Mouse (Mus musculus) gastrocnemius, adult 8-10 months (tissue): ENCODE data around the gene Skp1a. TPM values are rescaled to one million over a fixed set of nuclear protein-coding genes. Genes with fewer than 3 reads are reported as not detected.

ENCODE experiments used
- DNase-seq, 2 experiments: peaks; one replicate each; pipeline ENCODE4 v3.0.0; 2022; ENCODE audit warnings: low spot score in 2 of 2
- total RNA-seq, 4 experiments: library from RNA; stranded (reverse); gene quantifications; 2 replicates each; pipeline ENCODE4 v1.2.4; 2022

Skp1a gene
- total RNA-seq, 4 experiments from 2014 or later, result 285 to 312 (median 290) TPM

DNA sequence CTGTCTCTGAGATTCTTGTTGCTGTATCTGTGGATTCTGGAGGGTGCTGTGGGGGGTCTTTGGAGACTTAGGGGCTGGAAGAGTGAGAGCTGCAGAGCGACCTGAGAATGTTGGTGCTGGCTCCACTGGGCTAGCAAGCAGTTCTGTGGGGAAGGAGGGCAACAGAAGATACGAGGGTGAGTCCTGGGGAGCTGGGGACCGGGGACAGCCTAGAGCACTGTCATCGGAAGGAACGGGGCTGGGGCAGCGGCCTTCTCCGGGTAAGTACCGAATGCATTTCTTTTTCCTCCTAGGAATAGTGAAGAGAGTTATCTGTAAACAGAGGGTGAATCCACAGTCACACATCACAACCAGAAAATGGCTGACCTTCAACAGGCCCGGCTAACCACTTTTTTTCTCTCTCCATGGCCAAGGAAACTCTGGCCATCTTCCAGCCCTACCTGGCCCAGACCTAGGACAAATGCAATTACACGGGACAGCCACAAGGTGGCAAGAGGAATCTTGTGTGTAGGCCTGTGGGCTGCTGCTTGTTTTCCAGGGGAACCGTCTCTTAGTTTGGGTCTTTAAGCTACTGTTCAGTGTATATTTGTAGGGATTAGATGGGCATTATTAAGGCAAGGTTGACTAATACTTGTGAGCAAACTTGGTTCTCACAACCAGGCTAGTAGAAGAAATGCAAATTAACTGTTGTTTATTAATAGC lies 22.0 kb downstream of the Skp1a start:
- peak; percentile 53 to 69 for DNase-seq

DNA sequence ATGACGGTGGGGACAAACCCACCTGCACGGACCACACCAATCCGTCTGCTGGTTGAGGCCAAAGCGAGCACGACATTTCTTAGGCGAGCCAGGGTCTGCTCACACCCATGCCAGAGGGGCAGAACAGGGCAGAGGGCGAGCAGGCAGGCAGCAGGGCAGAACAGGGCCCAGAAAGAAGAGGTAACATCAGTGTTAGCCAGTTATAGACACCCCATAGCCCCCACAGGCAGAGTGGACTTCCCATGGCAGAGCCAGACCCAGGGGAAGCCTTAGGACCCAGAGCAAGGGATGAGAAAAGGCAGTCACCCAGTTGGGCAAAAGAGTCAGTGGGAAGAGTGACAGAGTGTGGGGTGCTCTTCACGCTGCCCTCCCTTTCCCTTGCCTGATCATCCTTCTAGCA lies 23.3 kb downstream of the Skp1a start:
- DNase-seq, result no peak

DNA sequence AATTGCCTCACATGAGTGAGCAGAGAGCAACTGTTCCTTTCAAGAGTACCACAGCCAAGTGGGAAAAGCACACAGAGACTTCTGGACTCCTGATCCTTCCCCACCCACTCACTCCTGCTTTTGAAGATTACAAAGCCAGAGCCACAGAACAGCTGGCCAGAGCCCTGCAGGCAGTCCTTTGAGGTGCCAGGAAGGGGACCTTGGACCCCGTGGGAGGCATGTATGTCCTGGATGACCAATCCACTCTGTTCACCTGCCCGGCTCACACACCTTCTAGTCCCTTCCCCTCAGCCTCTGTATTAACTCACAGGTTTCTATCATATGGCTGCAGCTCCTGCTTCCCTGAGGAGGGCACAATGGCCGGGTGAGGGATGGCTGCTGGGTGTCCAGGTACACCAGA lies 25.6 kb downstream of the Skp1a start:
- no peak for DNase-seq

DNA sequence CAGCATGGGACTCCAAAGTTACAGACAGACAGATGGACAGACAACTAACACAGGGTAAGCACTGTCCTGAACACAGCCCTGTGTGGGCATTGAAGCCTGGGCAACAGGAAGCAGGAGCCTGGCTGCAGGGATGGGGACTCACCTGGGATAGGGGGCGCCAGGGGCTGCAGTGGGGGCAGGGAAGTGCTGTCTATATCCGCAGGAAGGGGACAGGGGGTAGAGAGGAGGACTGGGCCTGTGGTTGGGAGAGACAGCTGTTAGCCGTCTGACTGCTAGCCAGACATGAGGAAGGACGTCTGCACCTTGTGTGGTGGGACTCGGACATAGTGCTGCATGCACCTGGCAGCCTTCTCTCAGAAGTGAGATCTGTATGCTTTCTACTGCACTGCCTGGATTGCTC lies 26.9 kb downstream of the Skp1a start:
- DNase-seq, result no peak

DNA sequence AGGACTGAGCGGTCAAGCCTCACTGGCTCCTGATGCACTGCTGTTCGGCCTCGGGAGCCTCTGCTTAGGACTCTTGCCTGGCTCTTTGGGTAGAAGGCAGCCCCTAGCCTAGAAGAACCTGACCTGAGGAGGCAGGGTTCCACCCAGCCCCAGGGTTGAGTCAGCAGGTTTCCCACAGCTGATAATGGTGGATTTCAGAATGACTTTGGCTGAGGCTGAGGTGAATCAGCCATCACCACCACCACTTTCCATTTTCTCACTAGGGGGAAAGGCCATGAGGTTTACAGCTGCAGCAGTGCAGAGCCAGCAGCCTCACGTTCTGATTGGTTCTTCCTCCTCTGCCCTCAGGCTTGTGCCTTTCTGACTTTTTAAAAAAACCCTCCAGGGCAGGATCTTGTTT lies 29.1 kb downstream of the Skp1a start:
- no peak for DNase-seq

DNA sequence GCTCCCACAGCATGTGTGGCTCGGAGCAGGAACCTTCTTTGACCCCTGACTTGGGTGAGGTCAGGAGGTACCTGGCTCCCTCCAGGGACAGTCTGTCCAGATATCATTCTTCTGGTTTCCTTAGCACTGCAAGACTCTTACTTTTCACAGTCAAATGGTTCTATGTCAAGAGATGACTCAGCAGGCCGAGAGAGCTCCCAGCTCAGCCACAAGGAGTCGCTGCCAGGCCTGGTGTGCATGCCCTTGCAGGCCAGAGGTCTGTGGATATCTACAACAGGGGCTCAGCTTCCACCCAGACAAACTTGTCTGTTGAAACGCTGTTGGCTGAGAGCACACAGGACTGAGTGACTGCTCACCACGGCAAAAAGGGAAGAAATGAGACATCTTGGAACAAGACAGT lies 30.1 kb downstream of the Skp1a start:
- DNase-seq, result peak in 1 of 2 experiments; percentile 25

DNA sequence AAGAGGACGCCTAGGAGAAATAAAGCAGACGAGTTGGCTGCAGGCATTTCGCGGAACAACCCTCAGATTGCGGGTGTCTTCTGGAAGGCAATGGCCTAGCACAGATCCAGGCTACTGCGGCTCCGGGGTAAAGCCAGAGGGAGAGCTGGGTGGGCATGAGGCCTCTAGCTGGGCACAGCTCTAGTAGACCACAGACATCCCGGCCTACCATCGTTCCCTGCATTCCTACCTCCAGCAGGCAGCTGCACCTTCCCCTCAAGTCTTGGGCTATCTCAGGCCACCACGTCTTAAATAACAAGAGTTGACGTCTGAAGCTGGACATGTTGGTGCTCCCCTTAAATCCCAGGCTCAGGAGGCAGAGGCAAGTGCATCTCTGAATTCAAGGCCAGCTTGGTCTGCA lies 30.5 kb downstream of the Skp1a start:
- DNase-seq, result peak in 1 of 2 experiments; percentile 2

DNA sequence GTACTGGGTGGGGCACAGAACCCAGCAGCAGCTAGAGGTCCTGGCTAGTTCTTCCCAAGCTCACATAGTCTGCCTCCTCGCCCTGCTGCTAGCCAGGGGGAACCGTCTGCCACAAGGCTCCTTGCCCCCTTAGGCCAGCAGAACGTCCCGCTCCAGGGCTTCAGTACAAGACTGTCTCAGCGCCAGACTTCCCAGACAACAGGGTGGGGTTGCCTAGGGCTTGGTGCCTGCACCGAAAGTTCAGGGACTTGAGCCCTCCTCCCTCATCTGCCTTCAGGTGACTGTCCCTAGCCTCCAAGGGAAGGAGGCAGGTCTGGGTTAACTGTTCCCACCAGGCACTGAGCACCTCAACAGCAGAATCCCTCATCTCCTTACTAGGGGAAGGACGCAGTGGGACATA lies 33.1 kb downstream of the Skp1a start:
- no peak for DNase-seq

DNA sequence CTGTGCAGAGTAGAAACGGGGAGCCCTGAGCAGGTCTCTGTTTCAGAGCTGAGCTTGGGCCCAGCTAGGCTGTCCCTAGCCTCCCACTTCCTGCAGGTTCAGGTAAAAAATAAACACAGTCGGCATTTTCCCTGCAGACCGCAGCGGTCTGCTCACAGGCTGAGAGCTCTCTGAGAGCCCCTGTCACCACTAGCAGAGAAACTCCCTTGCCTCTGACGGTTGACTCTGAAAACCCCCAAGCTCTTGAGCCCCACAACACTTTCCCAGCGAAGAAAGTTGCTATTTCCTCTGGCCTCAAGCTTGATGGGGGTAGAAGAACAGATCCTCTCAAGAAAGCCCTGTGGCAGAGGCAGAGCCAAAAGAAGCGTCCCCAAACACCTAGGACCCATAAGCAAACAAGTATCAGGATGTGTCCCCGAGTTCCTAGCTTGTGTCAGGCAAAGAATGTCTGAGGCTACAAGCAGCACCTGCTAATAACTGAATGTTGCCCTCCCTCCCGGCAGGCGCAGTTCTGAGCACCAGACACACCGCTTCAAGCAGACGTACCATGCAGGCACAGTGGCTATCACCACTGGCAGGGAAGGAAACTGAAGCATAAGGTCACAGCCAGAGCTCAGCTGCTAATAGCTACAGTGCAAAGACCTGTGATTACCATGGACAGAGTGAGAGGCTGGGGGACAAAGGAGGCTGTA lies 34.0 kb downstream of the Skp1a start:
- no peak for DNase-seq

DNA sequence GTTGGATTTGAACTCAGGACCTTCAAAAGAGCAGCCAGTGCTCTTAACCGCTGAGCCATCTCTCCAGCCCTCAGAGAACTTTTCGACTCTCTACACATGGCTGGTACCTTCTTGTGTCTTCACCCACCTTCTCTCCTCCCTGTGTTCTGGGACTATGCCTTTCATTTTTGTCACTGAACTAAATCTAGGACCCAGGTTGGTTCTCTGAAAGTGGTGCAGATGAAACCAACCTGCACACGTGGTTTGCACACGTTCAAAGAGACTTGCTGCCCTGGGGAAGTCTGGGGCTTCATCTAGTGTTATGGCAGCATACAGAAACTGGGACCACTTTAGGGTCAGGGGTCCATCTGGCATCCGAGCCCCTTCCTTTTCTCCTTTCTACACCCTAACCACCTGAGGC lies 35.5 kb downstream of the Skp1a start:
- no peak for DNase-seq

DNA sequence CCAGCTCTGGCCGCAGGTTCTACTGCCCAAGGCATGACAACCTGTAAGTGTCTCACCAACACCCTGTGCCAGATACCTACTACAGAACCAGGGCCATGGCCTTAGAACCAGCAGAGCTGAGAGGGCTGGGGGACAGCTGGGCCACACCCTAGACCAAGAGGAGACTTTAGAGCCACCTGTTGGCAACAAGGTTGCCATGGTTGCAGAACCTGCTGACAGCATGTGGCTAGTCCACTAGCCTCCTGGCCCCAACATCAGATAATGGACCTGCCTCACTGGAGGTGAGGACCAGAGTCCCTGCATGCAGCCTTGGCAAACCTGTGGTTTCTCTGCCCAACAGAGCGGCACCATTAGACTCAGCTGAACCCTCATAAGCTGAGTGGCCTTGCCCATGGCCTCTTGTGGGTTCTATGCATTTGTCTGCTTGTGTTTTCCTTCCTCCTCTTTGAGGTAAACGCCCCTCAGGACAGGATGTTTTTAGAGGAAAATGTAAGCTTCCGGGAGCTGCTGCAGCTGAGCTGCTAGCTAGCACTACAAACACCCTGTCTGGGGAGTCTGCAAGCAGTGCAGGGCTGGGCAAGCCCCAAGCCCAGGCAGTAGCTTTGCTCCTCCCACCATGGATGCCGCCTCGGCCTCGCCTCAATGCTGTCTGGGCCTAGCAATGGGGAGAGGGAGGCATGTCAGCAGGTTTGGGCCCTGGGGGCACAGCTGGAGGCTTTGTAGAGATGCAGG lies 36.5 kb downstream of the Skp1a start:
- DNase-seq, result no peak

DNA sequence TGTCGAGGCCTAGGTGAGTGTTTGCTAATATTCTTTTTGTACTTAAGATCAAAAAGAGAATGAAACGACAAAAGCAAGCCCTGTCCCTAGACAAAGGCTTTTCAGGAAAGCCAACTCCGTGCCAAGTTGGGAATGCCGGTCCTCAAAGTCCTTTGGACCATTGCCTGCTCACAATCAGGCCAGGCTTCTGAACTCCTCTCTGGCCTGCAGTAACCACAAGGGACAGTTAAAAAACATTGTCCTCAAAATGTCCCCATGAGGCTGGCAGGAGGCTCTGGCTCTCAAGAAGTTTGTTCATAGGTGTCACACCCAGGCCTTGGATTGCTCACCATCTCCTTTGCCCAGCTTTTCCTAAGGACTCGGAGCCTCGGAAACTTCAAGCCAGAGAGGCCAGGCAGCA lies 38.0 kb downstream of the Skp1a start:
- DNase-seq, result no peak

DNA sequence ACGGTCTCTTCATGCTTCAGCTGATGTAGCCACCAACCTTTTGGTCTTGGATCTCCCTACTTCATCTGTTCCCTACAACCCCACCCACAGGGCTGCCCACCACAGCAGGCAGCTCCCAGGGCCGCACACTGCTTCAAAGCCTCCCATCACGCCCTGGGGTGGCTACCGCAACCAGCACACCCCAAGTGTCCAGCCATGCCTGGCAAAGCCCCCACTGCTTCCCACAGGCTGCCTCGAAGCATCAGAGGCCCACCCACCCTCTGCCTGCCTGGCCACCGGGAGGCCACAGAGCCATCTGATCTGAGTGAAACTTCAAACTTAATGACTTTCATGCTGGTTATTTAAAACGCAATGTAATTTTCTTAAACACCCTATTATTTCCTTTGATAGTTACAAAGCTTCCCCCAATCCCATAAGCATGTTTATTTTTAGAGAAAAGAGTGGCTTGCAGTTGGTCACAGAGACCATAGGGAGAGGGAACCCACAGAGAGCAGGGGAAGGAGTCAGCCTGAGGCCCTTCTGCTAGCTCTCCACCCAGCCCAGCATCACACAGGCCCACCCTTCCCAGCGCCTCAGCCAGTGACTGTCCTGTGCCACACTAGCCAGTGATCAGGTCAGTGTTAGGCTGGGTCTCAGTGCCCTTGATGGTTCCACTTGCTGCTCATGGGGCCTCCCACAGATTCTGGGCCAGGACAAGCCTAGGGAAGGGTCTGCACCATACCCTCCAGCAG lies 40.1 kb downstream of the Skp1a start:
- no peak for DNase-seq

DNA sequence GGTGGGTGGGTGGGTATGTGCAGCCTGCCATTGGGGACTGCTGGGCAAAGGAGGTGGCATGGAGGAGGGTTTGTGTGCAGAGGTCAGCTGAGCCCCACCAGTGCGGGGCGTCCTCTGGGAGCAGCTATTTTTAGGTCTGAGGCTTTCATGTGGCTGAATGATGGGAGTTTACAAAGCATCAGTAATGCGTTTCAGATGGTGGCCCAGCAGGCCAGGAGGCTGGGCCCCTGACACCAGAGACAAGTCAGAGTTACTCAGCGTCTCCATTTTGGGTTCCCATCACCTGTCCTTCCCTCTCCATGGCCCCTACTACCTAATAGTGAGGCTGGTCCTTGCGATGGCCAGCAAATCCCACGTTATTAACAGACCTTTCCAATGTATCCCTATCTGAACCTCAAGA lies 40.8 kb downstream of the Skp1a start:
- DNase-seq, result no peak

DNA sequence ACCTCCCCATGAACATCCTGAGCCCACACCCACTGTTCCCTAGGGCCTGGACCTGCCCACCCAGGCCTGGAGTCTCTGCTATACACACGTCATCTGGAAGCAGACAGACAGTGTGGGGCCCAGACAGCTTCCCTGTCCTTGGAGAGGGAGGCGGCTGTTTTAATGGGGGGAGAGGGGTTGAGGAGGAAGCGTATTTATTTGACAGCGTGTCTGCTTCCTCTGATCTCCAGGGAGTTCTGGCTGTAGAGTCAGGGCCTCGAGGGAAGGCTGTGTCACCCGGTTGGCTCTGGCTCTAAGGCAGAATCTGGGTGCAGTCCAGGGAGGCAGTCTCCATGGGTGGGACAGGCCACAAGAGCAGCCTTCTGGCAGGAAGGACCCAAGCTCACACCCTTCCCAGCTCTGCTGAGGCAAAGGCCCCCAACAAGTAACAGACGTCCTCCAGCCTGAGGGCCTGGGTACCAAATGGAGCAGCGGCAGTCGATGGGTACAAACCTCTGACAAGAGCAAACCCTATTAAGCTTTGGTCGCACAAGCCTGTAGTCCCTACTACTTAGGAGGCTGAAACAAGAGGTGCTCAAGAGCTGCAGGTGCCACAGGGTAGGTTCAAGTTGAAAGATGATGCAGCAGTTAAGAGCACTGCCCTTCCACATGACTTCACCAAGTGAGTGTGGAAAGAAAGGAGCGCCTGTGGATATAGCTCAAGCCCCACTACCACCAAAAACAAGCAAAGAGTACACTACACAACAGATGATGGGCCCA lies 41.6 kb downstream of the Skp1a start:
- no peak for DNase-seq

DNA sequence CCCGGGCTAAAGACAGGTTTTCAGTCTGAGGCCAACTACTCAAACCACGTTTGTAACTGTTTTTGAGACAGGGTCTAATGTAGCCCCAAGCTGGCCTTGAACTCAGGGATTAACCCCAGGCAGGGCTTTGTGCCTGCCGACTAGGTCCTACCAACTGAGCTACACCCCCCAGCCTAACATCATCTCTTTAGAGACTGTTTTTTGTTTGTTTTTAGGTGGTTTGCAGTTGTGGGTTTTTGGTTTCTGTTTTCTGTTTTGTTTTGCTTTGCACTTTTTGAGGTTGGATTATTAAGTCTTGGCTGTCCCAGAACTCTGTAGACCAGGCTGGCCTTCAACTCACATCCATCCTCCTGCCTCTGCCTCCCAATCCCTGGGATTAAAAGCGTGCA lies 42.1 kb downstream of the Skp1a start:
- no peak for DNase-seq

DNA sequence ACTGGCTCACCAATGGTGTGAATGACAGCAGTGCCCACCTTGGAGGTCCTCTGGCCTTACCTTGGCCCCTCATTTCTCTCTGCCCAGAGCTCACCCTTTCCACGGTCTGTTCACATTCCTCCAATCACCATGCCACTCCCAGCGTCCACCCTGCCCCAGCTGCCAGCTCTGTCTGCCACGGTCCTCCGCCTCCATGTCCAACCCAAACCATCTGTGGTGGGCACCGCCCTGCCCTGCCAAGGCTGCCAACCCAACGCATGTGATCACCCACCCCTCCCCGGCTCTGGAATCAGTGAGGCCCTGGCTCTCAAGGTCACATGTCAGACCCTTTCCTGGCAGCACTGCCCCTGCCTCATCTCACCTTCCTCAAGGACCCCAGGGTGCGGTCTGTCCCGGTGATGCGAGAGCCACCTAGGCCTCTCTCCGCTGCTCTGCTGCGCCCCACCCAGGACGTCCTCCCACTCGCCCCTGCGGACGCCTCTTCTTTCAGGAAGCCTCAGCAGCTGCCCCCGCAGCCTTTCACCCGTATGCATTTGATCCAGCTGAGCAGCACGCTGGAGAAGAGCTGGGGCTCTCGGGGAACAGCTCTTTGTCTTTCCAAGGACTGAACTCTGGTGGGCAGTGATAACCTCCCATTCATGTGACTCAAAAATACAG lies 42.8 kb downstream of the Skp1a start:
- no peak for DNase-seq

DNA sequence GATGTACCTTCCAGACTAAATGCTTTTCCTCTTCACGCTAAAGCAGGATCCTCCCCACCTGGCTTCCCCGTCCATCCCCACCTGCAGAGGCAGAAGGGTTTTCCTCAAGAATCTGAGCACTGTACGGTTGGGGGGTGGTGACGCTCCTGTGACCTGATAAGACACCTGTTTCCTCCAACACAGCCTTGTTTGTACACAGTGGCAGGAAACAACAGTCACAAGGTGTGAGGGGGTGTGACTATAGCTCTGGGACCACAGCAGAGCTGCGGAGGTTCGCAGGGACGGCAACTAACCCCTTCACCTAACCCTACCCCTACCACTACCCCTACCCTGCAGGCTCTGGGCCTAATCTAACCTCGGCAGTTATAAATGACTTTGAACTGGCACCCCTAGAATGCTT lies 43.6 kb downstream of the Skp1a start:
- no peak for DNase-seq

DNA sequence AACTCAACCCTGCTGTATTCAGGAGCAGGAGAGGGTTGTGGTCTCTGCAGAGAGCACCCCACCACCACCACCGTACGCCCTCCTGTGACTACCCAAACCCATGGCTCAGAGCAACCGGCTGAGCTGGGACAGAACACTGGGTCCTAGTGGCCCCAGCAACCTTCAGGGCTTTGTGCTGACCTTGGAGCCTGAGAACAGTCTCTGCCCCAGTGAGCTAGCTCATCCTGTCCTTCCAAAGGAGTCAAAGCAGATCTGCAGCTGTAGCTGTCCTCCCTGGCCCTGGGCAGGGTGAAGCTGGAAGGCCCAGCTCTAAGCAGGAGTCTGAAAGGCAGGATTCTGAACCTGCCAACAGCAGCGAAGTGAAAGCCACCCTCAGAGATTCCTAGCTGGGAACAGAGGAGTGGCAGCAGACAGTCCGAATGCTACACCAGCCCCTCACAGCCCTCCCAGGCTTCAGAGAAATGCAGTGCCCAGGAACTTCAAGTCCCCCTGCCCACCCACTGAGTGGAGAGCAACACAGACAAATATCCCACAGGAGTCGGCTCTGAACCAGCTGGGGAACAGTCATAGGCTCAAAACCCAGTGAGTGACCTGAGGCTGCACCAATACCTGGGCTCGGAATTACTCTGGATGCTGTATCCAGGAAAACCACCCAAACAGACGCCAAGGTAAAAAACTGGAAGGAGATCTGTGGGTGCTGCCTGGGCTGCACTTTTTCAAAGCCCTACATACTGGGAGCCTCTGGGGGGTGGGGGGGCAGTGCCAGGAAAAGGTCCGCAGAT lies 44.2 kb downstream of the Skp1a start:
- DNase-seq, result no peak

DNA sequence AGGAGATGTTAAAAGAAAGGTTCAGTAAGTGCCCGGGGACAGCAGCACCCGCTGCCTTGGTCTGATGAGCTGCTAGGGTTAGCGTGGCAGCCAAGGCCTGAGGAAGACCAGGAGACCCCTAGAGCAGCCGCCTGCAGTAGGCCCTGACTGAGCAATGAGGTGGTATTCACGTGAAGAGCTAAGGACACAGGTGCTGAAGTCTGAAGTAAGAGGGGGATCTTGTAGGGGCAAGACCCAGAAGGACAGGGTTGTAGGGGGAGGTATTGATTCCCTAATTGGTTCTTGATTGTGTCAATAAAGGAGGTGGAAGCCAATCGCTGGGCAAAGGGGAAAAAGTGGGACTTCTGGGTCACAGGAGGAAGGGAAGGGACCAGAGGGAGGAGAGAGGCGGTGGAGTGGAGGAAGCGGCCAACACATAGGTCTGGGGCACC lies 45.2 kb downstream of the Skp1a start:
- no peak for DNase-seq
